In the genomic region with DNA sequence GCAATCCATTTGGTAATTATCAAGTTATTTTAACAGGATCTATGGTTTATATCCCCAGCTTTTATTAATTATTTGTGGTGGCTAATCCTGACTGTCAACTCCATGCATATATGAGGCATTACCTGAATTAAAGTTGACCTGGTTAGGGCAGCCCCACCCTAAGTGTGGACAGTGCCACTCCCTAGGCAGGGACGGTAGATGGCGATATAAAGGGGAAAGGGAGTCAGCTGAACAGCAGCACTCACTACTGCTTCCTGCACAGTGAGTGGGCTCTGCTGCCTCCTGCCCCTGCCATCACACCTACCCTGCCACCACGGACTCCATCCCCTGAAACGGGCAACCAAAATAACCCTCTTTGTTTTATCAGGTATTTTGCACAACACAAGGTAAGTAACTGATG, we compare ENCODE assay signal across 9 mouse cellular contexts. TPM values are rescaled to one million over a fixed set of nuclear protein-coding genes. Genes with fewer than 3 reads are reported as not detected.
A peak's percentile ranks its signal among the peaks of the same experiment; 100 is the strongest.
DNase-seq lines count a peak whose midpoint lies in the region; ATAC-seq and TF ChIP-seq lines count a peak whose summit lies in the region.
"Had no signal": no experiment of that assay in that cellular context is flagged by ENCODE, and none has a peak within 500 bp of the region (broad histone marks: within the 10 kb centered on the region; RNA-seq: fewer than 3 reads in every experiment).

No protein-coding gene starts in this region.

- no peak overlapping the region for H3K4me2 ChIP-seq in lung, embryonic 14.5 days
- H3K4me2 ChIP-seq: hindbrain, embryonic 13.5 days had no signal

- H3K27me3 ChIP-seq in lung, embryonic 14.5 days (ENCODE audit: insufficient read depth, low read length): no peaks in the 10 kb centered on the region
- H3K27me3 ChIP-seq: hindbrain, embryonic 13.5 days had no signal

- H3K36me3 ChIP-seq in lung, embryonic 14.5 days (ENCODE audit: insufficient read depth): peaks cover 6% of the 10 kb centered on the region

- intact Hi-C loops in gastrocnemius, adult 2 months (cut with DNase I): no loop called here

- H3K9ac ChIP-seq in lung, embryonic 14.5 days: no peak overlapping the region
- H3K9ac ChIP-seq: hindbrain, embryonic 13.5 days had no signal

- no peak for DNase-seq in gastrocnemius, adult 2 months
- DNase-seq in gastrocnemius, postnatal 10 days: no peak
- DNase-seq in spleen, postnatal 36 days (ENCODE audit: low spot score in 2 of 2): peak; percentile 3 to 12
- DNase-seq in spleen, adult 12 weeks (ENCODE audit: low spot score): no peak
- DNase-seq in lung, embryonic 14.5 days: no peak
- DNase-seq in thymus, postnatal 25 days: peak; percentile 21
- DNase-seq in cerebellum, postnatal 36 days: no peak
- DNase-seq in left cerebral cortex, adult 9 months (ENCODE audit: low spot score in 2 of 2): no peak

- TF ChIP-seq CTCF in gastrocnemius, adult 2 months (IDR thresholded peaks at IDR 0.05): peak; percentile 39; the same call in 1 of the 2 replicates
- TF ChIP-seq CTCF in lung, embryonic 14.5 days (IDR thresholded peaks at IDR 0.05; ENCODE audit: low read depth): peak; percentile 40

- no peaks in the 10 kb centered on the region for H3K4me1 ChIP-seq in lung, embryonic 14.5 days (ENCODE audit: insufficient read depth)
- H3K4me1 ChIP-seq: hindbrain, embryonic 13.5 days had no signal

- no peaks in the 10 kb centered on the region for H3K9me3 ChIP-seq in lung, embryonic 14.5 days (ENCODE audit: low read depth, low read length)
- H3K9me3 ChIP-seq: hindbrain, embryonic 13.5 days had no signal

- no peak for ATAC-seq in lung, embryonic 14.5 days (ENCODE audit: insufficient read depth)

- WGBS in lung, embryonic 14.5 days: 53% methylated on average over 4 of the region's 4 CpGs

- peak overlapping the region; percentile 70 for H3K27ac ChIP-seq in gastrocnemius, adult 2 months
- H3K27ac ChIP-seq in lung, embryonic 14.5 days (ENCODE audit: low read depth): no peak overlapping the region
- H3K27ac ChIP-seq: hindbrain, embryonic 13.5 days had no signal

- no peak overlapping the region; the same call in 1 of the 2 replicates for H3K4me3 ChIP-seq in gastrocnemius, adult 2 months
- no peak overlapping the region for H3K4me3 ChIP-seq in lung, embryonic 14.5 days (ENCODE audit: low read depth, low read length)
- H3K4me3 ChIP-seq: hindbrain, embryonic 13.5 days had no signal

RNA-seq across cellular contexts. Expression of a gene that starts 7.7 kb away (rescaled TPM):
- total RNA-seq in gastrocnemius, adult 2 months (2021): 10 to 100 TPM; 35.1 to 39.4 TPM
- 10 to 100 TPM; 28.2 to 30.0 TPM for total RNA-seq in gastrocnemius, postnatal 10 days (2021)
- 78.6 and 86.0 TPM in 2 replicates for polyA plus RNA-seq in lung, embryonic 14.5 days (2014; fragmentation: Nextera tagmentation; extraction: Ambion mirVana)

RNA-seq across cellular contexts. Expression of a gene that starts 20.2 kb away (rescaled TPM):
- 1 to 10 TPM; 2.4 to 6.2 TPM for total RNA-seq in gastrocnemius, adult 2 months (2021)
- total RNA-seq in gastrocnemius, postnatal 10 days (2021): 1 to 10 TPM; 4.7 to 5.9 TPM
- 28.4 and 29.7 TPM in 2 replicates for polyA plus RNA-seq in lung, embryonic 14.5 days (2014; fragmentation: Nextera tagmentation; extraction: Ambion mirVana)

Comparison
In these comparisons a context has a peak if more than half of its experiments do, and no peak if none do; other contexts are left out.
1. DNase-seq: peak in spleen, postnatal 36 days (2 of 2) and thymus, postnatal 25 days (single experiment); none in gastrocnemius, adult 2 months (single experiment), gastrocnemius, postnatal 10 days (single experiment), spleen, adult 12 weeks (single experiment), lung, embryonic 14.5 days (single experiment), cerebellum, postnatal 36 days (0 of 2) and left cerebral cortex, adult 9 months (0 of 2).